Mouse (Mus musculus) CH12F3 (cell line): ENCODE data around the gene Nup214.

ENCODE experiments used
- in situ Hi-C: fragments of 300-500 bp; cut with MboI; formaldehyde crosslinking; loops from 2 replicates; pipeline ENCODE4 v1.14.3; 2020; ENCODE audit warnings: low sequenced_read_pairs

Gene Nup214

DNA sequence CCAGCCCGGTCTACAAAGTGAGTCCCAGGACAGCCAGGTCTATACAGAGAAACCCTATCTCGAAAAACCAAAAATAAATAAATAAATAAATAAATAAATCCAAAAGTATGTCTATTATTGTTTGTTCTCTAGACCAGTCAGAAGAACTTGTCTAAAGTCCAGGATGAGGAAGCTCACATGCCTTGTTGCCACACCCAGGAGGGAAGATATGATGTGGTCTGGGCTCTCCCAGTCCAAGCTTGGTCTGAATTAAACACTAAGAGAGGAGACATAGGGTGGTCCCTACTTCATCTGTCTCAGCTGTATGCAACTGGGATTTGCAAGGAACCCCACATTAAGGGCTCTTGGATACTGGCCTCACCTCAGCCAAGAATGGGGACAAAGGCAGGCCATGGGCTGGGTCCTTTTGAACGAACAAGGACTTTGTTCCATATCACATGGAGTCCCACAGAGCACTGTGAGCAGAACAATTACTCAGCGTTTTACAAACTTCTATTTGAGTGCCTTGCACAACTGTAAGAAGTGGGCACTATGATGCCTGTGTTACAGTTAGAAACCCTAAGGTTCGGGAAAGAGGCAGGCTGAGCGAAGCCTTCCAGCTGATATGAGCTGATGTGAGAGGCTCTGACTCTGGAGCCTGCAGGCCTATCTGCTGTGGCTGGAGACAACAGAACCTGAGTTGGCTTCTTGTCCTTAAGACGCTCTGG, 119.9 kb downstream of the Nup214 start:
- in situ Hi-C loops = no loop called here

DNA sequence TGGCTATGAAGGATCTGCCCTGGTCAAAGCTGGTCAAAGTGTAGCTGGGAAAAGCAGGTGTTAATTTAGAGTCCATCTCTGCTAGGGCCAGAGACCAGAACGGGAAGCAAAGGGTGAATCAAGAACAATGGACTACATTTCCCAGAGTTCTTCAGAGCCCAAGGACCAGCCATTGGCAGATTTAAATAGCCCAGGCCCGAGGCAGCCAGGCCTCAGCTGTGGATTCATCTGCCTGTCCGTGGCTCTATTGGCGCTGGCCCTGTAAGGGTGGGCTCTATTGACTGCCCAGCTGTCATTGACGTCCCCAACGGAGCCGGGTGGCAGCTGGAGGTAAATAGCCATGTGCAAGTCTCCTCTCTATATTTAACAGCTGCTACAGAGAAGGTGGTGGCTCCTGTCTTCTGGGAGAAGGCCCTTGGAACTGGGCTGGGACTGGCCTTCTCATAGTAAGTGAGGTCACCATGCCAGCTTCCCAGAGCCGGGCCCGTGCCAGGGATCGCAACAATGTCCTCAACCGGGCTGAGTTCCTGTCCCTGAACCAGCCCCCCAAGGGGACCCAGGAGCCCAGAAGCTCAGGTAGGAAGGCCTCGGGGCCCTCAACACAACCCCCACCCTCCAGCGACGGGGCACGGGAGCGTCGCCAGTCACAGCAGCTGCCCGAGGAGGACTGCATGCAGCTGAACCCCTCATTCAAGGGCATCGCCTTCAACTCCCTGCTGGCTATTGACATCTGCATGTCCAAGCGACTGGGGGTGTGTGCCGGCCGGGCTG, 121.3 kb downstream of the Nup214 start, which contains the start of gene Plpp7:
TSS of gene Plpp7 (plus strand) at position 178 of the 771 bp plus-strand sequence.
- in situ Hi-C loops = no loop called here

DNA sequence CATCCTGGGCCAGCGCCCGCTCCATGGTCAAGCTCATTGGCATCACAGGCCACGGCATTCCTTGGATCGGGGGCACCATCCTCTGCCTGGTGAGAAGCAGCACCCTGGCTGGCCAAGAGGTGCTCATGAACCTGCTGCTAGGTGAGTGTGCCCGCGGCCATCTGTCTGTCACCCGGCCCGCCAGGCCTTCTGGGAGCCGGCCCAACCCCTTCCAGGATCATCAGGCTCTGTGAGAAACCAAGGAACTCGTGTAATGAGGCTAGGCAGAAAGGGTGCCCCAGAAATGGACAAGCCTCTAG, 121.8 kb downstream of the Nup214 start:
- in situ Hi-C loops = no loop called here

DNA sequence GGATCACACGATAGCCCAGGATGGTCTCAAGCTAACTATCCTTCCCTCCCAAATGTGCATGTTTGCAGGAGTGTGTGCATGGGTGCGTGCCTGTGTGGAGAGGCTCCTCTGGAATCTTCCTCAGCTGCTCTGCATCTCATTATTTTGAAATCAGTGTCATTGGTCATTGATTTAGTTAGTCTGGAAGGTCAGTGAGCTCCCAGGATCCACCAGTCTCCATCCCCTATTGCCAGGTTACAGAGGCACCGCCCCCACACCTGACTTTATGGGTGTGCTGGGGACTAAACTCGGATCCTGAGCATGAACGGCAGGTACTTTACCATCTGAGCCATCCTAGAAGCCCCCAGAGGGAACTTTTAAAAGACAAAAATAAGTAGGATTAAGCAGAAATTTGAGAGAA, 128.7 kb downstream of the Nup214 start:
- in situ Hi-C loops = no loop called here

DNA sequence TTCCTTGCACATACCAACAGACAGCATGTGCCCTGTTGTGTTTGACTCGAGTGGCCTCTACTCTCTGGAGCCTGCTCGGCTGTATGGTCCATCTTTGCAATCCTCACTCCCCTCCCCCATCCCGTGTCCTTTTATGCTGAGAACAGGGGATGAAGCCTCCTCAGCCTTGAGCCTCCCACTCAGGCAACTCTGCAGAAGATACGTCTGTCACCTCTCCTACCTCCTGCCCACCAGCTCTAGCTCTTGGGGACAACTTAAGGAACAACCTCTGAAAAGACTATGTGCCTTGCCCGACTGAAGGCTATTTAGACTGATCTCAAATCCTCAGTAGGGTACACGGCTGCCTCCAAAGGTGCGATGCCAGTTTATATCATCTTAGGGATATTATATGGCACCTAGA, 129.3 kb downstream of the Nup214 start:
- in situ Hi-C loops = no loop called here
